Mouse (Mus musculus): ENCODE results near the gene Btd. TPM values are rescaled to one million over a fixed set of nuclear protein-coding genes. Genes with fewer than 3 reads are reported as not detected.

Btd gene
- polyA plus RNA-seq, 1 experiment from 2014 or later: 30.0 TPM

DNA sequence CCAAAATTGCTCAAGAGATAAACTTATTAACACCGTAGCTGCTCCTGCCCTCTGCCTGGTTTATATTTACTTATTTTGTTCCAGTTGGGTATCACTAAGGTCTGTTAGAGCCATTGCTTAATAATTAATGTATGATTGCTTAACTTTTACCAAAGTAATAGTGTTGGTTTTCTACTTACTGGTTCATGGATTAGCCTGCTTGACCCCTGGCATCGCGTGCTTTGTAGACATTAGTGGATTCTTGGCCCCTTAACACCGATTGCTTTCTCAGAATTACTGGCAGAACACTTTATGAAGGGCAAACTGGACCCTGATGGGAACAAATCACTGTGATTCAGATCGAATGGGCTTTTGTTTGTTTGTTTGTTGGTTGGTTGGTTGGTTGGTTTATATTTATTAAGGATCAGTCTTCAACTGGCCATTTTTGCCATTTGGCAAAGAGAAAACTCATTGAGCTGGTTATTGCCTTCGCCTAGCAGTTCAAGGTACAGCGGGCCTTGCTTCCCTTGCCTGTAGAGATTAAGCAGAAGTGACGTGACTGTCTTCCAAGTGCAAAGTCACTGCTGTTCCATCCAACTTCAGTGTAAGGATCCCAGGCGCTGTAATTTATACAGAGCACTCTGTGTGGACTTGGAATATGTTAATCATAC, 803 bp downstream of the Btd start:
- Histone ChIP-seq H3K27me3 (replicated peaks; ENCODE audit: control insufficient read depth, insufficient read depth, low read length) (no peaks in the 10 kb centered on the region), H3K36me3 (ENCODE audit: control insufficient read depth, insufficient read depth, low read length) (no peaks in the 10 kb centered on the region), H3K9ac (ENCODE audit: low read depth, low read length) (peak overlapping the region; percentile 71), H3K27ac (ENCODE audit: low read length) (peak overlapping the region; percentile 90), H3K4me3 (ENCODE audit: low read length) (peak overlapping the region; percentile 71), H3K9me3 (ENCODE audit: control insufficient read depth, low read length) (no peaks in the 10 kb centered on the region), H3K4me1 (ENCODE audit: control insufficient read depth, insufficient read depth, low read length) (peaks cover 4% of the 10 kb centered on the region; the same call in 1 of the 2 replicates), H3K4me2 (ENCODE audit: low read depth, low read length) (peak overlapping the region; percentile 74)
- ATAC-seq: 0 out of 2 replicates have a peak, but pooled peaks have one; percentile 0
- 54% methylated on average over 9 of the region's 9 CpGs for WGBS

- no peak for ATAC-seq
- Histone ChIP-seq H3K4me3 (ENCODE audit: low read length) (no peak overlapping the region), H3K36me3 (ENCODE audit: control insufficient read depth, insufficient read depth, low read length) (no peaks in the 10 kb centered on the region), H3K9me3 (ENCODE audit: control insufficient read depth, low read length) (no peaks in the 10 kb centered on the region), H3K4me1 (ENCODE audit: control insufficient read depth, insufficient read depth, low read length) (peaks cover 7% of the 10 kb centered on the region; the same call in 1 of the 2 replicates), H3K4me2 (ENCODE audit: low read depth, low read length) (no peak overlapping the region), H3K27me3 (replicated peaks; ENCODE audit: control insufficient read depth, insufficient read depth, low read length) (no peaks in the 10 kb centered on the region), H3K27ac (ENCODE audit: low read length) (peak overlapping the region; percentile 75), H3K9ac (ENCODE audit: low read depth, low read length) (no peak overlapping the region)
- 90% methylated on average over 5 of the region's 5 CpGs for WGBS
Observed at GRCm38 (mm10) chr14:31644183-31644830, 3.5 kb downstream of the Btd start.

DNA sequence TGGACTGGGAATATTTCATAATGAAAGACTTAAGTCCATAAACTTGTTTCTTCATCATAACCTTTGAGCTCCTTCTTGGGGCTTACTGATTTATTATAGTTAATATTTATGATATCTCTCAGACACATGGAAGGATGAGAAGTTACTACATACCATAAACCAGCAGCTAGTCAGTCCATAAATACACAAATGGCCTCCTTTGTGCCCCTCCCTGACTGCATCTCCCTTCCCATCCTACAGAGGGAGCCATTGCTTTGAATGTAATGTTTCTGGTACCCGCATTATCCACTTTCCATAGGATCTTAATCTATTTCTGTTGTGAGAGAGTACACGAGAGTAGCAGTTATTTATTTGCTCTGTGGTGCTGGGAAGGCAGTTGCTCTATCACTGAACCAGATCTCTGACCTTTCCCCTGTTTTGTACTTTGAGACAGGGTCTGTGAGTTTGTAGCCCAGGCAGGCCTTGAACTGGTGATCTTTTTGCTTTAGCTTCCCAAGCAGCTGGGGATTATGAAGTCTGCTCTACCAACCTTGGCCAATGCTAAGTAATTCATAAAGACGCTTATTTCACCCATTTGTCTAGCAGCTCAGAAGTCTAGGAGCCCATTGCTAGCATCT, 4.2 kb downstream of the Btd start:
- no peak overlapping the region for H3K4me3 ChIP-seq (ENCODE audit: low read length)
- H3K4me2 ChIP-seq (ENCODE audit: low read depth, low read length): no peak overlapping the region
- H3K4me1 ChIP-seq (ENCODE audit: control insufficient read depth, insufficient read depth, low read length): peaks cover 7% of the 10 kb centered on the region; the same call in 1 of the 2 replicates
- H3K27me3 ChIP-seq (replicated peaks; ENCODE audit: control insufficient read depth, insufficient read depth, low read length): no peaks in the 10 kb centered on the region
- WGBS: 76% methylated on average over 3 of the region's 3 CpGs
- H3K27ac ChIP-seq (ENCODE audit: low read length): 0 out of 2 replicates have a peak overlapping the region, but pooled peaks have one; percentile 20
- no peak overlapping the region for H3K9ac ChIP-seq (ENCODE audit: low read depth, low read length)
- H3K36me3 ChIP-seq (ENCODE audit: control insufficient read depth, insufficient read depth, low read length): no peaks in the 10 kb centered on the region
- H3K9me3 ChIP-seq (ENCODE audit: control insufficient read depth, low read length): no peaks in the 10 kb centered on the region
- ATAC-seq: peak; percentile 47

GRCm38 (mm10) chr14:31645920-31646319, 5.1 kb downstream of the Btd start:
- ATAC-seq: no peak
- Histone ChIP-seq H3K4me2 (ENCODE audit: low read depth, low read length) (no peak overlapping the region), H3K4me3 (ENCODE audit: low read length) (no peak overlapping the region), H3K27me3 (replicated peaks; ENCODE audit: control insufficient read depth, insufficient read depth, low read length) (no peaks in the 10 kb centered on the region), H3K4me1 (ENCODE audit: control insufficient read depth, insufficient read depth, low read length) (peaks cover 7% of the 10 kb centered on the region; the same call in 1 of the 2 replicates), H3K9me3 (ENCODE audit: control insufficient read depth, low read length) (no peaks in the 10 kb centered on the region), H3K9ac (ENCODE audit: low read depth, low read length) (no peak overlapping the region), H3K36me3 (ENCODE audit: control insufficient read depth, insufficient read depth, low read length) (no peaks in the 10 kb centered on the region), H3K27ac (ENCODE audit: low read length) (no peak overlapping the region)
- 88% methylated on average over 7 of the region's 7 CpGs for WGBS

DNA sequence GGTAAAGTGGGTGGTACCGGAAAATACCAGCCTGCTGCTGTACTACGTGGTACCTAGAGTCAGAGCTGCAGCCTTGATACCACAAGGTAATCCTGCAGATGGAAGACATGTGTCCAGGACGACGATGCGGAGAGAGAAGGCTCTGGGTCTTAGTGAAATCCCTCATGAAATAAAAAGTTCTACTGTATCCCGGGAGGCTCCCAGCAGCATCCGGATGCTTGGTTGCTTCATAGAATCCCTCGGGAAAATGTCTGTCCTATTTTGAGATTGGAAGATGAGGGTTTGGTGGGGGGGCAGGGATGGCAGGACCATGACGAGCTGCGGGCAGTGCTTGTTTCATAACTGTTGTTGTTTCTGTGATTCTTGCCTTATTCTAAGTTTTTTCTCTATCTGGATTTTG, 7.2 kb downstream of the Btd start:
- ATAC-seq: no peak
- H3K27ac ChIP-seq (ENCODE audit: low read length): no peak overlapping the region
- no peaks in the 10 kb centered on the region for H3K27me3 ChIP-seq (replicated peaks; ENCODE audit: control insufficient read depth, insufficient read depth, low read length)
- WGBS: 84% methylated on average over 10 of the region's 10 CpGs
- H3K9ac ChIP-seq (ENCODE audit: low read depth, low read length): no peak overlapping the region
- H3K4me2 ChIP-seq (ENCODE audit: low read depth, low read length): no peak overlapping the region
- no peaks in the 10 kb centered on the region for H3K36me3 ChIP-seq (ENCODE audit: control insufficient read depth, insufficient read depth, low read length)
- H3K4me3 ChIP-seq (ENCODE audit: low read length): no peak overlapping the region
- H3K4me1 ChIP-seq (ENCODE audit: control insufficient read depth, insufficient read depth, low read length): peaks cover 3% of the 10 kb centered on the region; the same call in 1 of the 2 replicates
- no peaks in the 10 kb centered on the region for H3K9me3 ChIP-seq (ENCODE audit: control insufficient read depth, low read length)

GRCm38 (mm10) chr14:31650347-31650746, 9.5 kb downstream of the Btd start:
- Histone ChIP-seq H3K4me3 (ENCODE audit: low read length) (no peak overlapping the region), H3K27me3 (replicated peaks; ENCODE audit: control insufficient read depth, insufficient read depth, low read length) (no peaks in the 10 kb centered on the region), H3K4me1 (ENCODE audit: control insufficient read depth, insufficient read depth, low read length) (peaks cover 3% of the 10 kb centered on the region; the same call in 1 of the 2 replicates), H3K9ac (ENCODE audit: low read depth, low read length) (no peak overlapping the region), H3K9me3 (ENCODE audit: control insufficient read depth, low read length) (no peaks in the 10 kb centered on the region), H3K36me3 (ENCODE audit: control insufficient read depth, insufficient read depth, low read length) (no peaks in the 10 kb centered on the region), H3K27ac (ENCODE audit: low read length) (no peak overlapping the region), H3K4me2 (ENCODE audit: low read depth, low read length) (no peak overlapping the region)
- 97% methylated on average over 3 of the region's 3 CpGs for WGBS
- ATAC-seq: no peak

DNA sequence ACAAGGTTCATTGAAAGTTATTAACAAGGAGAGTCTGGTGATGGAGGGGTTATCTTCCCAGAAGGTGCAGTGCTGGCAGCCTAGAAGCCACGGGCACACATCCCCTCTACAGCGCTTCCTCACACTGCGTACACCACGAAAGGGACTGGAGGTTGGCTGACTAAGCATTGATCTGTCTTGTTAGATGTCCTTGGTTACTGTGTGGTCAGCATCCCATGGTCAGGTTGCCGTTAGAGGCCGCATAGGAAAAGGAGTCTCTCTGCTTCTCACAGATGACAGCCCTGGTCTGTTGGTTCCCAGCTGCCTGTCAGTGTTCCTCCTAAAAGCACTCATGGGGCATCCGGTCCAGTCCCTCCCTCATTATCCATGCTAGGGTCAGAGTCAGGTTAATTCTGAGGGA, 10.4 kb downstream of the Btd start:
- Histone ChIP-seq H3K27me3 (replicated peaks; ENCODE audit: control insufficient read depth, insufficient read depth, low read length) (no peaks in the 10 kb centered on the region), H3K4me3 (ENCODE audit: low read length) (no peak overlapping the region), H3K27ac (ENCODE audit: low read length) (no peak overlapping the region), H3K4me2 (ENCODE audit: low read depth, low read length) (no peak overlapping the region), H3K9ac (ENCODE audit: low read depth, low read length) (no peak overlapping the region), H3K4me1 (ENCODE audit: control insufficient read depth, insufficient read depth, low read length) (peaks cover 3% of the 10 kb centered on the region; the same call in 1 of the 2 replicates), H3K9me3 (ENCODE audit: control insufficient read depth, low read length) (no peaks in the 10 kb centered on the region), H3K36me3 (ENCODE audit: control insufficient read depth, insufficient read depth, low read length) (no peaks in the 10 kb centered on the region)
- WGBS: 77% methylated on average over 7 of the region's 7 CpGs
- ATAC-seq: no peak

DNA sequence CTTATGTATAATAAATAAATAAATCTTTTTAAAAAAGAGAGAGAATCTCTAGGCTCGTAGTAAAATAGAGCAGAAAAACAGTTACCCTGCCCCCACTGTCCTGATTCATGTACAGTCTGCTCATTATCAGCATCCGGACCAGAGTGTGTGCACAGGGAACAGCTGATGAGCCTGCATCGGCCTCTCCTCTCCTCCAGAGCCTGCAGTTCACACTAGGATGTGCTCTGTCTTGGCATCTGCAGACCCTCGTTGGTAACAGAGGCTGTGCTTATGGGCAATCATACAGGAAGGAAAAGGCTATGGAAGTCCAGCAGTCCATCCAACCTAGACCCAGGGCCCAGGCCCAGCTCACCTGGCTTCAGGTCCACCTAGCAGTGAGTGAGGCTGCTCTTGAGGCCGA, 11.3 kb downstream of the Btd start:
- 61% methylated on average over 5 of the region's 5 CpGs for WGBS

GRCm38 (mm10) chr14:31652624-31653023, 11.8 kb downstream of the Btd start:
- H3K27ac ChIP-seq (ENCODE audit: low read length): no peak overlapping the region
- H3K4me2 ChIP-seq (ENCODE audit: low read depth, low read length): no peak overlapping the region
- H3K4me1 ChIP-seq (ENCODE audit: control insufficient read depth, insufficient read depth, low read length): peaks cover 8% of the 10 kb centered on the region; the same call in 1 of the 2 replicates
- no peak for ATAC-seq
- H3K9ac ChIP-seq (ENCODE audit: low read depth, low read length): no peak overlapping the region
- WGBS: 76% methylated on average over 1 of the region's 1 CpGs
- H3K27me3 ChIP-seq (replicated peaks; ENCODE audit: control insufficient read depth, insufficient read depth, low read length): no peaks in the 10 kb centered on the region
- H3K9me3 ChIP-seq (ENCODE audit: control insufficient read depth, low read length): no peaks in the 10 kb centered on the region
- H3K36me3 ChIP-seq (ENCODE audit: control insufficient read depth, insufficient read depth, low read length): no peaks in the 10 kb centered on the region
- no peak overlapping the region for H3K4me3 ChIP-seq (ENCODE audit: low read length)

More for the DNA sequence above, 11.3 kb downstream of the Btd start:
- Histone ChIP-seq H3K4me3 (ENCODE audit: low read length) (no peak overlapping the region), H3K27ac (ENCODE audit: low read length) (no peak overlapping the region), H3K27me3 (replicated peaks; ENCODE audit: control insufficient read depth, insufficient read depth, low read length) (no peaks in the 10 kb centered on the region), H3K36me3 (ENCODE audit: control insufficient read depth, insufficient read depth, low read length) (no peaks in the 10 kb centered on the region), H3K4me2 (ENCODE audit: low read depth, low read length) (no peak overlapping the region), H3K4me1 (ENCODE audit: control insufficient read depth, insufficient read depth, low read length) (peaks cover 3% of the 10 kb centered on the region; the same call in 1 of the 2 replicates), H3K9ac (ENCODE audit: low read depth, low read length) (no peak overlapping the region), H3K9me3 (ENCODE audit: control insufficient read depth, low read length) (no peaks in the 10 kb centered on the region)
- peak; percentile 27; the same call in 1 of the 2 replicates for ATAC-seq

All from intestine, embryonic 16.5 days (tissue).